In the genomic region with DNA sequence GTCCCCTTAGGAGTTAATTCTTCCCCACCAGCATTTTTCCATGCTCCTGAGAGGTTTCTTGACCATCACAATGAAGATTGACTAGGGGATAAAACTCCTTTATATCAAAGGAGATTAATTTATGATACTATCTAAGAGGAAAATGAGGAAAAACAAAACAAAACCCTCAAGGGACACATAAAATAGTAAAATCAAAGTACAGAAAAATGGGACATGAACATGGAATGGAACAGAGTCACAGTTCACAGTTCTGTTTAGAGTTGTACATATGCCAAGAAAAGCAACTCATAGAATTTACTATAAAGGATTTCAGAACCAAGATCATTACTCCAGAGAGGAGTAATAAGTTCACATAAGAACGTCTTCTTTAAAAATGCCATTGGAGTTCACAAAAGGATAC, we compare ENCODE assay signal across 33 mouse cellular contexts.
"Had no signal": no experiment of that assay in that cellular context is flagged by ENCODE, and none has a peak within 500 bp of the region (broad histone marks: within the 10 kb centered on the region; RNA-seq: fewer than 3 reads in every experiment).

No protein-coding gene starts in this region.

- H3K9ac ChIP-seq: limb, embryonic 12.5 days; limb, embryonic 13.5 days; limb, embryonic 15.5 days; liver, embryonic 12.5 days; liver, embryonic 13.5 days; liver, embryonic 14.5 days; liver, embryonic 15.5 days; liver, postnatal 0 days; lung, embryonic 14.5 days; lung, embryonic 15.5 days; midbrain, embryonic 12.5 days; midbrain, embryonic 13.5 days; midbrain, embryonic 15.5 days; neural tube, embryonic 12.5 days; neural tube, embryonic 13.5 days had no signal

- H3K4me2 ChIP-seq: limb, embryonic 12.5 days; limb, embryonic 13.5 days; limb, embryonic 15.5 days; liver, embryonic 11.5 days; liver, embryonic 12.5 days; liver, embryonic 13.5 days; liver, embryonic 15.5 days; lung, embryonic 14.5 days; lung, embryonic 15.5 days; midbrain, embryonic 11.5 days; midbrain, embryonic 12.5 days; midbrain, embryonic 13.5 days; midbrain, embryonic 15.5 days; neural tube, embryonic 12.5 days; neural tube, embryonic 13.5 days had no signal

- DNase-seq: left cerebral cortex, postnatal 4 days; liver; liver, embryonic 13.5 days; liver, postnatal 0 days; lung, adult 18-20 months; lung, adult 2 months; lung, embryonic 14.5 days; lung, postnatal 10 days; lung, postnatal 14 days; lung, postnatal 36 days; lung, postnatal 4 days; midbrain, embryonic 14.5 days had no signal

- H3K27ac ChIP-seq: limb, embryonic 10.5 days; limb, embryonic 12.5 days; limb, embryonic 13.5 days; limb, embryonic 15.5 days; liver, embryonic 12.5 days; liver, embryonic 13.5 days; liver, embryonic 14.5 days; liver, embryonic 15.5 days; lung, embryonic 15.5 days; macrophage; midbrain, embryonic 10.5 days; midbrain, embryonic 12.5 days; midbrain, embryonic 13.5 days; midbrain, embryonic 15.5 days; neural tube, embryonic 12.5 days; neural tube, embryonic 13.5 days had no signal

- H3K9me3 ChIP-seq: limb, embryonic 10.5 days; limb, embryonic 12.5 days; limb, embryonic 13.5 days; limb, embryonic 15.5 days; liver, embryonic 12.5 days; liver, embryonic 13.5 days; liver, embryonic 15.5 days; lung, embryonic 15.5 days; megakaryocyte, embryonic 14.5 days; midbrain, embryonic 10.5 days; midbrain, embryonic 12.5 days; midbrain, embryonic 13.5 days; midbrain, embryonic 15.5 days; neural tube, embryonic 12.5 days; neural tube, embryonic 13.5 days had no signal

- H3K27me3 ChIP-seq: limb, embryonic 12.5 days; limb, embryonic 13.5 days; limb, embryonic 15.5 days; liver, embryonic 12.5 days; liver, embryonic 13.5 days; liver, embryonic 15.5 days; lung, embryonic 15.5 days; megakaryocyte, embryonic 14.5 days; midbrain, embryonic 12.5 days; midbrain, embryonic 13.5 days; midbrain, embryonic 15.5 days; neural tube, embryonic 12.5 days; neural tube, embryonic 13.5 days had no signal

- ATAC-seq: liver, embryonic 12.5 days; liver, postnatal 0 days; lung, postnatal 0 days; midbrain, embryonic 13.5 days; midbrain, embryonic 15.5 days; midbrain, embryonic 16.5 days had no signal

- H3K36me3 ChIP-seq: limb, embryonic 10.5 days; limb, embryonic 12.5 days; limb, embryonic 13.5 days; limb, embryonic 15.5 days; liver, embryonic 12.5 days; liver, embryonic 13.5 days; liver, embryonic 15.5 days; lung, embryonic 15.5 days; midbrain, embryonic 10.5 days; midbrain, embryonic 12.5 days; midbrain, embryonic 13.5 days; midbrain, embryonic 15.5 days; neural tube, embryonic 12.5 days; neural tube, embryonic 13.5 days had no signal

- H3K4me3 ChIP-seq: limb, embryonic 10.5 days; limb, embryonic 12.5 days; limb, embryonic 13.5 days; limb, embryonic 15.5 days; liver, embryonic 12.5 days; liver, embryonic 13.5 days; liver, embryonic 15.5 days; lung, embryonic 15.5 days; megakaryocyte, embryonic 14.5 days; midbrain, embryonic 10.5 days; midbrain, embryonic 12.5 days; midbrain, embryonic 13.5 days; midbrain, embryonic 15.5 days; myocyte; neural tube, embryonic 12.5 days; neural tube, embryonic 13.5 days had no signal

- H3K4me1 ChIP-seq: limb, embryonic 10.5 days; limb, embryonic 12.5 days; limb, embryonic 13.5 days; limb, embryonic 15.5 days; liver, embryonic 12.5 days; liver, embryonic 13.5 days; liver, embryonic 15.5 days; lung, embryonic 15.5 days; megakaryocyte, embryonic 14.5 days; midbrain, embryonic 10.5 days; midbrain, embryonic 12.5 days; midbrain, embryonic 13.5 days; midbrain, embryonic 15.5 days; neural tube, embryonic 12.5 days; neural tube, embryonic 13.5 days had no signal
